Comparison of ENCODE assay signal across 8 mouse cellular contexts in the genomic region with DNA sequence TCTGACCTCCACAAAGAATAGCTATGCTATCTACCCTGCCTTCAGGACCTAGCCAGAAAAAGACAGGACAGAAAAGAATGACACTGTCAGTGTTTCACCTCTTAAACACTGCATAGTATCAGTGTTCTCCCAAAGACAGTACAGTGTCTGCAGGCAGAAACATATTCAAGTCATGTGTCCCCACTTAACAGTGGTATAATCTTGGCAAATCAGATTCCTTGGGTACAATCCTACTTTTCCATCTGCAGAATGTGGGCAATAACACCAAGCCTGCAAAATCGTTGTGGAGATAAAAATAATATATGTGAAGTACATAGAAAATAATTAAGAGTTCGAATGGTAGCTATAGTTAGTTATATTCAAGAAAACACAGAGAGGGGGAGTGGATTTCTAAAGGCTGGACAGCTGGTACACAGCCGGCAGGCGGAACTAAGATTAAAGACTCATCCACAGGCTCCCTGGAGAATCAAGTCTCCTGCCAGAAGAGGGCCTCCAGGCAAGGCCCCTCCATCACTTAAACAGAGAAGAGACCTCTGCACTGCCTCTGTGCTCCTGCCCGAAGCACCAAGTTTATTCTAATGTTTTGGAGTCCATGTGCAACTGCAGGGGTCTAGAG. TPM values are rescaled to one million over a fixed set of nuclear protein-coding genes. Genes with fewer than 3 reads are reported as not detected.
DNase-seq lines count a peak whose midpoint lies in the region; TF ChIP-seq lines count a peak whose summit lies in the region.

No protein-coding gene starts in this region.

- H3K27me3 ChIP-seq in cerebellum, adult 2 months (ENCODE audit: control insufficient read depth, insufficient read depth, low read length) = no peaks in the 10 kb centered on the region
- H3K27me3 ChIP-seq in myocyte (ENCODE audit: control insufficient read depth, insufficient read depth, insufficient read length) = no peaks in the 10 kb centered on the region

- no peaks in the 10 kb centered on the region for H3K79me2 ChIP-seq in myocyte (ENCODE audit: control insufficient read depth, insufficient read depth)

- H3K4me3 ChIP-seq in cerebellum, adult 2 months (replicated peaks; ENCODE audit: insufficient read depth, low read depth, low read length) = no peak overlapping the region
- H3K4me3 ChIP-seq in myocyte = no peak overlapping the region

- H3K27ac ChIP-seq in cerebellum, adult 2 months (ENCODE audit: insufficient read depth, low read length) = peak overlapping the region; percentile 44

- intact Hi-C loops in gastrocnemius, postnatal 36 days (cut with DNase I) = no loop called here
- intact Hi-C loops in heart, postnatal 25 days (cut with DNase I) = loop anchor here (5.0 kb wide), 1 partner anchor 42 kb away; no protein-coding TSS in a partner anchor

- peak; percentile 20 for DNase-seq in gastrocnemius, postnatal 10 days
- DNase-seq in gastrocnemius, postnatal 36 days = no peak
- DNase-seq in cerebellum, adult 2 months = peak in 1 of 2 experiments; percentile 24
- peak; percentile 33 for DNase-seq in heart, postnatal 25 days (ENCODE audit: low spot score)
- no peak for DNase-seq in kidney, adult 11 months
- no peak for DNase-seq in kidney, adult 18-20 months
- DNase-seq in adrenal gland, postnatal 14 days = no peak

- no peaks in the 10 kb centered on the region for H3K36me3 ChIP-seq in myocyte (ENCODE audit: control insufficient read depth, insufficient read depth)

- peaks cover 5% of the 10 kb centered on the region; the same call in 1 of the 2 replicates for H3K4me1 ChIP-seq in cerebellum, adult 2 months (ENCODE audit: control insufficient read depth, insufficient read depth, low read length)

- H3K4me2 ChIP-seq in myocyte (ENCODE audit: low read depth) = peak overlapping the region; percentile 66

- no peak overlapping the region for H3ac ChIP-seq in myocyte (ENCODE audit: control insufficient read depth, insufficient read length)

- TF ChIP-seq CTCF in cerebellum, adult 2 months (IDR thresholded peaks at IDR 0.05; ENCODE audit: borderline replicate concordance, insufficient read depth, low read depth, low read length) = no peak

- WGBS in cerebellum, adult 2 months = 24% methylated on average over 5 of the region's 5 CpGs

- TF ChIP-seq POLR2A in cerebellum, adult 2 months (IDR thresholded peaks at IDR 0.05; ENCODE audit: borderline replicate concordance, insufficient read depth, low read length) = no peak
- no peak for TF ChIP-seq POLR2A in myocyte (IDR thresholded peaks at IDR 0.05; ENCODE audit: insufficient read length, low read depth)

TF ChIP-seq in myocyte, 11 proteins besides CTCF, POLR2A, EP300 and RAD21:
- no peak for TF ChIP-seq E2F4 (IDR thresholded peaks at IDR 0.05; ENCODE audit: insufficient read depth)
- no peak for TF ChIP-seq TCF12 (IDR thresholded peaks at IDR 0.05; ENCODE audit: insufficient read depth, poor library complexity, severe bottlenecking)

RNA-seq across cellular contexts. Expression of a gene that starts 53.4 kb away (rescaled TPM):
- total RNA-seq in gastrocnemius, postnatal 10 days (2021) = 100 to 1,000 TPM; 162 to 196 TPM
- total RNA-seq in gastrocnemius, postnatal 36 days (2021) = 10 to 100 TPM; 39.8 to 41.4 TPM
- 15.0 and 16.0 TPM in 2 replicates for polyA plus RNA-seq in cerebellum, adult 2 months (2012; rRNA removed)
- total RNA-seq in heart, postnatal 25 days (2021) = 100 to 1,000 TPM in 1 of 2 experiments, 10 to 100 TPM in 1; 97.4 to 128 TPM
- 19.0 TPM for polyA plus RNA-seq in myocyte (2012; fragmentation: generic; extraction: Trizol)
- 79.3 and 95.3 TPM in 2 replicates for total RNA-seq in adrenal gland, postnatal 14 days (2021)

Comparison
In these comparisons a context has a peak if more than half of its experiments do, and no peak if none do; other contexts are left out.
1. DNase-seq: peak in gastrocnemius, postnatal 10 days (single experiment) and heart, postnatal 25 days (single experiment); none in gastrocnemius, postnatal 36 days (0 of 2), kidney, adult 11 months (single experiment), kidney, adult 18-20 months (single experiment) and adrenal gland, postnatal 14 days (single experiment).